Mouse (Mus musculus) CH12.LX (cell line): ENCODE measurements around the gene Gbp6.
"Not testable (repeated sequence)": the region's sequence is repeated elsewhere in the genome, so short reads cannot be mapped to it uniquely, and the experiment has no call there.

Source experiments
- EP300 ChIP-seq: IDR thresholded peaks from 2 replicates; pipeline ENCODE4 v1.6.1; 2011; ENCODE audit warnings: low read length, improper control_type of control experiment
- MAX ChIP-seq: IDR thresholded peaks from 2 replicates; pipeline ENCODE4 v1.6.1; 2011; ENCODE audit warnings: low read length, improper control_type of control experiment
- NELFE ChIP-seq: IDR thresholded peaks from 2 replicates; pipeline ENCODE4 v1.6.1; 2011; ENCODE audit warnings: low read depth, low read length, improper control_type of control experiment
- POLR2A ChIP-seq: IDR thresholded peaks from 2 replicates; pipeline ENCODE4 v1.6.1; 2011; ENCODE audit warnings: low read depth, mild to moderate bottlenecking, improper control_type of control experiment, low read length

DNA sequence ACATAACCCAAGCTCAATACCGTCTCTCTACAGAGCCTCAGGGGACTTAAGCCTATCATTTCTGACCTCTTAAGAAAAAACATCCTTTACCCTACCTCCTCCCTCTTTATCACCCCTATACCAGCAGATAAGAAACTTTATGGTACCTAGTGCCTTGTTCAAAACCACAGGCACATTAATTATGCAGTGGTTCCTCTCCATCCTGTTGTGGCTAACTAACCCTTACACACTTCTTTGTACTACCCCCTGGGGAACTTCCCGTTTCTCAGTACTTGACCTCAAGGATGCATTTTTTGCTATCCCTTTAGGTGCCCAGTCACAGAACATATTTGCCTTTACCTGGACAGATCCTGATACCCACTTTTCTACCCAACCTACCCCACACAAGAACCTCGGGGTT lies 48.8 kb downstream of the Gbp6 start:
- TF ChIP-seq NELFE, EP300, POLR2A, MAX: not testable (repeated sequence)
